Mouse (Mus musculus): ENCODE data around the gene Itih5. TPM values are rescaled to one million over a fixed set of nuclear protein-coding genes. Genes with fewer than 3 reads are reported as not detected.

Gene Itih5
- total RNA-seq, 2 experiments from 2014 or later: 25.3 to 28.2 TPM

Other genes with a start within 250 kb of the Itih5 start
- 10 to 100 TPM; 11.2 to 11.9 TPM for gene Taf3, start 105.0 kb upstream of the Itih5 start, total RNA-seq (2021)
- 100 to 1,000 TPM; 368 to 376 TPM for gene Atp5c1, start 73.1 kb upstream of the Itih5 start, total RNA-seq (2021)
- gene Kin, start 73.0 kb upstream of the Itih5 start, total RNA-seq (2021): 10 to 100 TPM; 21.2 to 25.5 TPM
- gene Itih2, start 22.2 kb upstream of the Itih5 start, total RNA-seq (2021): 100 to 1,000 TPM in 1 of 2 experiments, 10 to 100 TPM in 1; 12.4 to 193 TPM
- gene Sfmbt2, start 216.9 kb downstream of the Itih5 start, total RNA-seq (2021): 1 to 10 TPM; 2.3 to 2.9 TPM

All from adrenal gland, postnatal 4 days (tissue).